Mouse (Mus musculus): ENCODE measurements at regions not wholly inside any gene's neighbourhood (a gene's known extent, or its start where the extent isn't known, plus 50 kb on each side); places are given as distances from the start of the nearest gene placed in this dataset.

GRCm38 (mm10) chr15:62937756-62938155 lies 907.2 kb downstream of the Gsdmc2 start:
- no peak for ATAC-seq (replicated peaks; ENCODE audit: poor library complexity, severe bottlenecking)

GRCm38 (mm10) chr15:62934522-62935189 lies 910.3 kb downstream of the Gsdmc2 start:
- ATAC-seq (replicated peaks; ENCODE audit: poor library complexity, severe bottlenecking): no peak

GRCm38 (mm10) chr15:62920520-62920919 lies 924.5 kb downstream of the Gsdmc2 start:
- no peak for ATAC-seq (replicated peaks; ENCODE audit: poor library complexity, severe bottlenecking)

DNA sequence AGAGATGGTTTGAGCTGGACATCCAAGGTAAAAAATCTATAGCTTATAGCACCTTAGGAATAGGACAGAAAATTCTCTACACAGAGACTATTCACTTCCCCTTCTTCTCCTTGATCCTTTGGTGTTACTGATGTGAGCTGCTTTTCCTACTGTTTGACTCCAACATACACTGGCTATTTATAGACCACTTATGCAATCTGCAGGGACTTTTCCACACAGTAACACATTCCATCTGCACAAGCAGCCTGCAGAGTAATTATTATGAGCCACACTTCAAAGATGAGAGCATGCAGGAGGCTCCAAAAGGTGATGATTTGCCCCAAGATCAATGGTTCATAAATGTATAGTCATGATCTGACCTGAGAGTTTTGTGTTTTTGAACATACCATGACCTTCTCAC lies 925.7 kb downstream of the Gsdmc2 start:
- ATAC-seq (replicated peaks; ENCODE audit: poor library complexity, severe bottlenecking): no peak

DNA sequence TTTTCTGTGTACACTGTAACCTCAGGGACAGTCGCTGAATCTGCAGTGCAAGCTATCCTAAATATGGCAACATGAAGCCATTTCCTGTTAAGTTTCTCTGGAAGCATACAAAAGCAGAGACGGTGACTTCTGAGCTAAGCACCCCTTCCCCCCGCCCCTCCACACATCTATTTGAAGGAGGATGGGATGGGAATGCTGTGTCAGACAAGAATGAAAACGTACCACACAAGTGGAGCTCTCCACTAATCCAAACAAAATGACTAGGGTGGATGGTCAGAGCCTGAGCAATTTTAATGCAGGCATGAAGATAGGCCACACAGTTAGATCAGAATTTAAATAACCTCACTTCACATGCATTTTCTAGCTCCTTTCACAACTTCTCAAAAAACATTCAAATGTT lies 936.6 kb downstream of the Gsdmc2 start:
- no peak for ATAC-seq (replicated peaks; ENCODE audit: poor library complexity, severe bottlenecking)

- ATAC-seq (replicated peaks; ENCODE audit: poor library complexity, severe bottlenecking): no peak
Observed at GRCm38 (mm10) chr15:62907181-62907580, 937.8 kb downstream of the Gsdmc2 start.

- no peak for ATAC-seq (replicated peaks; ENCODE audit: poor library complexity, severe bottlenecking)
Observed at GRCm38 (mm10) chr15:62903047-62903822, 941.7 kb downstream of the Gsdmc2 start.

- no peak for ATAC-seq (replicated peaks; ENCODE audit: poor library complexity, severe bottlenecking)
Observed at GRCm38 (mm10) chr15:62901955-62902354, 943.0 kb downstream of the Gsdmc2 start.

DNA sequence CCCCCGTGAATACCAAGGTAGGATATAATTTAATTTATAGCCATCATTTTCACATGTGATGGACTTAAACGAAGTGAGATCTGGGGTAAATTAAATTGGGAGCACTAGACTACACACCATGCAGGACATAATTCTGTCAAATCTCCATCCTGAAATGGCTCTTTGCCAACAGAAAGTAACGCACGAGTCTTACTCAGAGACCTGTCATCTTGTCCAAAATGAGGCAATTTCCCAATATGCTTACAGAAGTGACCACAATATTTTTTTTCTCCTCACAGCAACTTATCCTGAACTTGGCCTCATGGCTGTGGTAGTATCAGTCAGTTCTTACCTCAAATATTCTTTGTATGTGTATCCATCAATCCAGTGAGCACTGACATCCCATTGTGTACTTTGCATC lies 955.2 kb downstream of the Gsdmc2 start:
- ATAC-seq (replicated peaks; ENCODE audit: poor library complexity, severe bottlenecking): peak; percentile 30

GRCm38 (mm10) chr15:62885331-62885730 lies 959.6 kb downstream of the Gsdmc2 start:
- ATAC-seq (replicated peaks; ENCODE audit: poor library complexity, severe bottlenecking): no peak

GRCm38 (mm10) chr15:62871082-62871766 lies 973.8 kb downstream of the Gsdmc2 start:
- peak; percentile 94 for ATAC-seq (replicated peaks; ENCODE audit: poor library complexity, severe bottlenecking)

DNA sequence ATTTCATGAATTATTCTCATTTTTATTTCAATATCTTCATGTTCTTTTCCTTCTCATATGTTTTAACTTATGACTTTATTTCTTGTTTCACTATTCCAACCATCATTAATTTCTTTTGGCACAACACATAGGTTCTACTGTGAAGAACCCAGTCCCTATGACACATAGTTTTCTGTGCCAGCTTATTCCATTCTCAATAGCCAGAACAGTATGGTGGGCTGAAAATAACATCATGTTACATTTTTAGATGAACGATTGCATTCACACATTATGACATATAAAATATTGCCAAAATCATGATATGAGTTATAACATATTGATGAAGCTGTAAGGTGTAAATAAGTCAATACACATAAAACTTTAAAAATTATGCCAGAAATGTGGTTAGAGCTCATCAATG lies 982.4 kb downstream of the Gsdmc2 start:
- ATAC-seq (replicated peaks; ENCODE audit: poor library complexity, severe bottlenecking): no peak

GRCm38 (mm10) chr15:62861422-62861821 lies 983.6 kb downstream of the Gsdmc2 start:
- no peak for ATAC-seq (replicated peaks; ENCODE audit: poor library complexity, severe bottlenecking)

DNA sequence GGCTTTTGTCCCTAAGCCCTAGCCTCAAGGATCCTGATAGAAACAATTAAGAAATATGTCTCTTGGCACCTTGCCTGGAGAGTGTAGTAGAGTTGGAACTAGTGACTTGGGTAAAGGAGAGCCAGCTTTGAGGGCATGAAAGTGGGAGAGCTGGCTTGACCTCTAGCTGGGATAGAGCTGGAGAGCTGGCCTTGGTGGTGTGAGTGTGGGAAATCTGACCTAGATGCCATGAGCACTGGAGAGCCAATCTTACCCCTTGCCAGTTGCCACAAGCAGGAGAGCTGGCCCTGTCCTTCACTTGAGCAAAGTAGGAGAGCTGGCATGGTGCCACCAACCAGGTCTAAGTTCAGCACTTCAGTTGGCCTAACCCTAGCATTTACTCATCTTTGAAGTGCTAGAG lies 995.7 kb downstream of the Gsdmc2 start:
- no peak for ATAC-seq (replicated peaks; ENCODE audit: poor library complexity, severe bottlenecking)

GRCm38 (mm10) chr15:62845884-62846283 lies 999.1 kb downstream of the Gsdmc2 start:
- no peak for ATAC-seq (replicated peaks; ENCODE audit: poor library complexity, severe bottlenecking)

- ATAC-seq (replicated peaks; ENCODE audit: poor library complexity, severe bottlenecking): no peak
Observed at GRCm38 (mm10) chr15:62825586-62825985, 1019.4 kb downstream of the Gsdmc2 start.

DNA sequence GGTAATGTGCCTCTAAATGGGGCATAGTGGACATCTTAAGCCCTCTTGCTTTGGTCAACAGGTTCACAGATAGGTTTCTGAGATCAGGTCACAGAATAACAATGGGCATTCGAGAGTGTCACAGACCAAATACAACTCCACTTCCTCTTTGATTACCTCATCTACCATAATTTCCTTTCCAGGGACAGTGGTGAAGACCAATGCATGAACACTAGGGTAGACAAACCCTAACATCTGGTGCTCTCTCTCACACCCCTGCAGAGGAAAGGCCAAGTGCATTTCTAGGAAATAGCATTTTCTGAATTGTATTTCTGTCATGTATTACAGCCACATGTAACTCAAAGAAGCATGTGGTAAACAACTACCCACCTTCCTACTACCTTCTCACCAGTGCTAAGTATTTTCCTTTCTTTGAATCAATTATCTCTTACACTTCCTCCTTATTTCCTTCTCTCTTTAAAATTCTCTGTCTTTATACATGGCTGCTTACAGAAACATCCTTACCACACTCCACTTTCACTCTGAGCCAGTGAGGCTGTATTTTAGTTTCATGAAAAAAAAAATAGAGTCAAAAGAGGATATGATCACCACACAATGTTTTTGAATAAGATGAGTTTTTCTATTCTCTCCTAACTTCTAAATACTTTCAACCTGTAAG lies 1021.0 kb downstream of the Gsdmc2 start:
- peak; percentile 66 for ATAC-seq (replicated peaks; ENCODE audit: poor library complexity, severe bottlenecking)

GRCm38 (mm10) chr15:62822305-62822704 lies 1022.7 kb downstream of the Gsdmc2 start:
- peak; percentile 90 for ATAC-seq (replicated peaks; ENCODE audit: poor library complexity, severe bottlenecking)

DNA sequence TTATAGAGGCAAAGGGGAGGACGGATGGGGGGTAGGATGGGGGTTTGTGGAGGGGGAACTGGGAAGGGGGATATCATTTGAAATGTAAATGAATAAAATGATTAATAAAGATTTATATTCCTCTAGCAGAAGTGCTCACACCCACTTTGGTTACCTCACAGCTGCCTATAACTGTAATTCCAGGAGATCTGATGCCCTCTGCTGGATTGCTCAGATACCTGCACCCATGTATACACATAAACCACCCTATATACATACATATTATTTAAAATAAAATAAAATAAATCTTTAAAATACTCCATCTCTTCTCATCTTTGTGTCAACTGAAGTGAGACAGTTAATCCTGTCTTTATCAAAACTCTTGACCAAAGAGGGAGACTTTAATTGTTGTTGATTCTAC lies 1031.9 kb downstream of the Gsdmc2 start:
- ATAC-seq (replicated peaks; ENCODE audit: poor library complexity, severe bottlenecking): no peak

GRCm38 (mm10) chr15:62812026-62812425 lies 1033.0 kb downstream of the Gsdmc2 start:
- ATAC-seq (replicated peaks; ENCODE audit: poor library complexity, severe bottlenecking): no peak

DNA sequence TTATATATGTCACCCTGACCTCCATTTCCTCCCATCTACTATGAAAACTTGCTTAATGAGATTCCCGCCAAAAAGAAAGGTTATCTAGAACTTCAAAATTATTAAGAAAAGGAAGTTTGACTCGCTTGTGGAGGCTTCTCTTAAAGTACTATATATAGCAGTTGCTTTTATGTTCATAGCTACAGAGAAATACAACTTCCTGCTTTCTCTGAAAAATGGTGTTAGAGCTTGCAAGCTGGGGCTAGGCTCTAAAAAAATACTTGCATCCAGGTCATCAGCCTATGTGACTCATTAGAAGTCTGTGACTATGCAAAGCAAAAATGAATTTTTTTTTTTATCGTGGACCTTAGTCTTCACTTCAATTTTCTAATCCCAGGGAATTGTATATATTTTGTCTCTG lies 1035.7 kb downstream of the Gsdmc2 start:
- ATAC-seq (replicated peaks; ENCODE audit: poor library complexity, severe bottlenecking): no peak

Data from granulocyte monocyte progenitor cell, adult 5-6 weeks (primary cell).